Mouse (Mus musculus) CH12.LX (cell line): ENCODE measurements at regions not wholly inside any gene's neighbourhood (a gene's known extent, or its start where the extent isn't known, plus 50 kb on each side); places are given as distances from the start of the nearest gene placed in this dataset.

ENCODE experiments used
- MAX ChIP-seq: IDR thresholded peaks from 2 replicates; pipeline ENCODE4 v1.6.1; 2011; ENCODE audit warnings: low read length, improper control_type of control experiment
- SIN3A ChIP-seq: IDR thresholded peaks from 2 replicates; pipeline ENCODE4 v1.6.1; 2012; ENCODE audit warnings: low read length, improper control_type of control experiment, inconsistent platforms
- ZKSCAN1 ChIP-seq: IDR thresholded peaks from 2 replicates; pipeline ENCODE4 v1.6.1; 2012; ENCODE audit warnings: low read depth, inconsistent platforms, low read length, improper control_type of control experiment, borderline replicate concordance

GRCm38 (mm10) chr13:118538742-118539141, 130.8 kb upstream of the Fgf10 start:
- no peak for TF ChIP-seq MAX
- TF ChIP-seq ZKSCAN1 = no peak
- no peak for TF ChIP-seq SIN3A
